Mouse (Mus musculus) layer of hippocampus, adult 18-20 months (tissue): ENCODE measurements around the gene AL731706.1. TPM values are rescaled to one million over a fixed set of nuclear protein-coding genes. Genes with fewer than 3 reads are reported as not detected.
A peak's percentile ranks its signal among the peaks of the same experiment; 100 is the strongest.

Experiments
- DNase-seq, 2 experiments: peaks; one replicate each; pipeline ENCODE4 v3.0.0; 2022; ENCODE audit warnings: low spot score in 2 of 2
- total RNA-seq, 2 experiments: library from RNA; stranded (reverse); gene quantifications; 2 replicates each; pipeline ENCODE4 v1.2.3; 2021

The AL731706.1 gene
- total RNA-seq, 2 experiments from 2014 or later: 17.0 to 25.5 TPM

DNA sequence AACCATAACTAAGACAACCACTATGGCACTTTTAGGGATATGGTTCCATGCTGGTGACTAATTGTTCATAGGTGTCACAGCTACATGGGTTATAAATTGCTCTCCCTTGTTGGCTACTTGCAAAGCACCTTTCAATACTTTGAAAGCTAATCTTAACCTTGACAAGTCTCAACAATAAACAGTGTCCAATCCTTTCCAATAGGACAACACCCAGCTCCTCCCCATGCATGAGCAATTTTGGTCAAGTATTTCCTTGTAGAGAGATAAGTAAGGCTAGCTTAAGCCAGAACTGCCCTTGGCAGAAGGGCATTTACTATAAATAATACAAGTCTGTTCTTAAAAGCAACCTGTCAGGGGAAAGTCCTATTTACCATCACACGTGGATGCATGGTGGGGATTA lies 53.2 kb downstream of the AL731706.1 start:
- no peak for DNase-seq

DNA sequence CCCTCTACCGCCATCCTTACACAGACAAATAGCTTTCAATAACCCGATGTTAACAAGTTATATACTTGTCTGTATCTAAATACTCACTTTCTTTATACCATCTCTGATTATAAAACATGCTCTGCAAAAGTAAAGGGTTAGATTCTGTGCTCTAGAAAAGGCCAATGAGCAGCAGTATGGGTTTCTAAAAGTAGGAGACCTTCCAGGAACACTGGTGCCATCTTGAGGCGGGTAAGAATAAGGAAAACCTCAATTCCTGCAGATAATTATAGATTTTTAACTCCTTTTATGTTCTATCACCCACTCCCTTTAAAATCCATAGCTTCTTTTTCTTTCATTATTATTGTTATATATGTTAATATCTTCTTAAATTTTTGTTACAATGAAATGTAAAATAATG lies 55.3 kb downstream of the AL731706.1 start:
- peak in 1 of 2 experiments; percentile 53 for DNase-seq

DNA sequence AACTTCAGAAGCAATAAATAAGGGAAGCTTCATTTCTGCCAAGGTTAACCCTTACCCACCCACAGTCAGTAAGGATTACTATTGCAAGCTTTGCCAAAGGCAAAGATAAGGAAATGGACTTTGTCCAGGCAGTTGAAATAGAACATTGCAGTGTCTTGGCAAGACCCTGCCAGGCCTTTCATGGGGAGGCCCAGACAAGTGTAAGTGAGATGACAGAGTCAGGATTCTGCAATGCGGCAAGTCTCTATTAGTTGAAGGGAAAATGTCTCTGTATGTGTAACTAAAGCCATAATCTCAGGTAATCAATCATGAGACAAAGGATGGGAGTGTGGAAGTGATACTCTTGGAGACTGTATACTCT lies 56.5 kb downstream of the AL731706.1 start:
- no peak for DNase-seq

DNA sequence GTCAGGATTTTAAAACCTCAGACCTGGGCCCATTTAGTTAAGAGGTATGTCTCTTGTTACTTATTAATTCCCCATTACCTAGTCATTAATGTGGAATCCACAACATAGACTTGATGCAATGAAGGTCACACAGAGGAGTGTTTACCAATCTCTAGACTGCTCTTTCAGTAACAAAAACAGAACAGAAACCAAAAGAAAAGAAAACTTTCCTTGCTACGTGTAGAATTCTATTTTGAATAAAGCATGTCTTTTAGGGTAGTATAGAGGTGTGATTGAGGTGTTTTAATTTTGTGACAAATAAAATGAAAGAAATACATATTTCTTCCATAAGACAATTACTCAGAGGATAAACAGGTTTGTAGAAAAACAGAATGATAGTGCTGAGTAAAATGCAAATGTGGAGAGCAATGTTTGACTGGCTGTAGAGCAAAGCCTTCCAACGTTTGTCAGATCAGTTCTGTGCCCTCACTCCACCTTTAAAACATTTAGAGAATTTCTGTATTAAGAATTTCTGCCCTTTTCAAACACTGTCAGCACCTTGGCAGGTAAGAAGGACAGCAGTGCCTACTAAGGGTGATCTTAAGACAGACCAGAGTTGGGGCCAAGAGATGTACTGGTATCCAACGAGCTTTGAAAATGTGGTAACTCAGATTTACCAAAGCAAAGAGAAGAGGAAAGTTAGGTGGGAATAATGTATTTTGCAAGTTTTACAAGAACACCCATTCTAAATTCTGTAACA lies 57.0 kb downstream of the AL731706.1 start:
- no peak for DNase-seq

DNA sequence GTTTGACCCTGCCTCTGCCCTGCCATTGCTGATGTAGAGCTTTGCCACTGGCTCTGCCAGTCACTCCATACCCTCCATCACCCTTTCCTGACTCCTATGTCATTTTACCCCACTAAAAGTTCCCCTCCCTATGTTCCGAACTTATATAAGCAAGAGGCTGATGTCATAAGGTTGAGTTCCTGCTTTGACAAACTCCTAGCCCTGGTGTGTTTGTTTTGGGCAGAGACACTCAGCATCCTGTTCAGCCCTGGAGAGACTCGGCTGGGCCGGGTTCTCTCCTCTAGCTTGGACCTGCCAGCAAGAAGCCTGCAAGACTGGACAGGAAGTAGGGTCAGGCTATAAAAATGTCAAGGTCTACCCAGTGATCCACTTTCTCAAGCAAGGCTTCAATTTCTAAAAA lies 58.3 kb downstream of the AL731706.1 start:
- DNase-seq: no peak

Other genes with a start within 250 kb of the AL731706.1 start
- gene Snap25, start 177.9 kb downstream of the AL731706.1 start, total RNA-seq: 1,000 to 10,000 TPM; 2,247 to 2,276 TPM
- 10 to 100 TPM in 1 of 2 experiments, 1 to 10 TPM in 1; 6.8 to 26.4 TPM for gene AL731706.2, start 5.7 kb downstream of the AL731706.1 start, total RNA-seq
- 1 to 10 TPM; 7.1 to 7.4 TPM for gene Slx4ip, start 171 bp downstream of the AL731706.1 start, total RNA-seq
- 10 to 100 TPM; 17.0 to 25.1 TPM for gene Mkks, start within 50 bp of the AL731706.1 start, total RNA-seq
- 1 to 10 TPM; 8.9 to 9.4 TPM for gene Jag1, start 225.3 kb upstream of the AL731706.1 start, total RNA-seq